Mouse (Mus musculus) MEL (cell line): ENCODE results near the gene Yipf4.

Source experiments
- EP300 ChIP-seq, 2 experiments: IDR thresholded peaks; 2 replicates each; pipeline ENCODE4 v1.6.1; 2011; ENCODE audit warnings: improper control_type of control experiment in 2 of 2, low read length in 2 of 2, low read depth in 1 of 2, mild to moderate bottlenecking in 1 of 2
- GABPA ChIP-seq: IDR thresholded peaks from 2 replicates; pipeline ENCODE4 v1.6.1; 2012; ENCODE audit warnings: low read depth, mild to moderate bottlenecking, inconsistent platforms, low read length, improper control_type of control experiment, moderate library complexity
- POLR2AphosphoS2 ChIP-seq: IDR thresholded peaks from 2 replicates; pipeline ENCODE4 v1.6.1; 2011; ENCODE audit warnings: low read length, improper control_type of control experiment
- TCF12 ChIP-seq: IDR thresholded peaks from 2 replicates; pipeline ENCODE4 v1.6.1; 2014; ENCODE audit warnings: low read depth, mild to moderate bottlenecking, inconsistent platforms, low read length, improper control_type of control experiment, moderate library complexity
- USF1 ChIP-seq: IDR thresholded peaks from 2 replicates; pipeline ENCODE4 v1.6.1; 2014; ENCODE audit warnings: low read depth, mild to moderate bottlenecking, inconsistent platforms, low read length, improper control_type of control experiment, moderate library complexity

DNA sequence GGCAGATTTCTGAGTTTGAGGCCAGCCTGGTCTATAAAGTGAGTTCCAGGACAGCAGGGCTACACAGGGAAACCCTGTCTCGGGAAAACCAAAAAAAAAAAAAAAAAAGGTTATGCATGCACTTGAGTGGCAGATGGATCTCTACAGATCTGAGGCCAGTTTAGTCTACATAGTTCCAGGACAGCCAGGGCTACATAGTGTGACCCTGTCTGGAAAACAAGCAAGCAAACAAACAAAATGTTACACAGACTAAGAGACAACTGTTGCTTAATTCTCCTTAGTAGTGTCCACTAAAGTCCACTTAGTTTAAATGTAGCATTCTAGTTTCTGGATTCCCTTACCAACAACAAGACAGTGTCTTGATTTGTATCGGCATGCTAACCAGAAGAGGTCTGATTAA, 36.8 kb downstream of the Yipf4 start:
- TF ChIP-seq USF1 (no peak), GABPA (no peak), TCF12 (no peak), POLR2AphosphoS2 (no peak), EP300 (IDR thresholded peaks at IDR 0.05; ENCODE audit: low read depth in 1 of 2, low read length in 2 of 2) (no peak)
